7 mouse cellular contexts compared by ENCODE assay signal in the genomic region with DNA sequence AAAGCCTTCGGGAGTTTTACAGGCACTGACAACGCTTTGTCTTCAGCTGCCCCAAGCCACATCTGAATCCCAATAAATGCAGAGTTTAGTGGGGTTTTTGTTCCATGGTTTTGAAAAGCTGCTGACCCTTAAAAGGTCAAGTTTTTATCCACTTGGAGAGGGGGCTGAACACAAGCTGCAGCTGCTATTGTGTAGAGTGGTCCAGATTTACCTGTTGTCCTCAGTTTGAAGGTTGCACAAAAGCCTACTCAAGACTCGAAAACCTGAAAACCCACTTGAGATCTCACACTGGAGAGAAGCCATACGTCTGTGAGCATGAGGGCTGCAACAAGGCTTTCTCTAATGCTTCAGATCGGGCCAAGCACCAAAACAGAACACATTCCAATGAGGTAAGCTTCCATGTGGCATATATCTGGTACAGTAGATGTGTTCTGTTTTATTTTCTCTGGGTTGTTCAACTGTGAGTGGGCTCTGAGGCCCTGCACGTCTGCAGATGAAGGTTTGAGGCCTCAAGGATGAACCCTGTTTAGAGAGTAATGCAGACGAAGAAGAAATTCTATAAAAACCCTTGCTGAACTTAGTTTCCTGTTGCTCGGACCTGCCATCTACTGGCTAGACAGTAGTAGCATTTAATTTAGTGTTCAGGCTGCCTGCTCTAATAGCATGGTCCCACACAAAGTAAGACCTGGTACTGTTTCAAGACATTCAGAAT.
DNase-seq lines count a peak whose midpoint lies in the region; ATAC-seq and TF ChIP-seq lines count a peak whose summit lies in the region.

No protein-coding gene starts in this region.

- no peak overlapping the region for H3K27ac ChIP-seq in CH12.LX (ENCODE audit: insufficient read depth, low read depth)
- H3K27ac ChIP-seq in hindbrain, embryonic 12.5 days = no peak overlapping the region

- dilution Hi-C loops in CH12.LX (cut with MboI; ENCODE audit: extremely low pct_ligation_motif_present, extremely low pct_unique_long_range_greater_than_20kb, low sequenced_read_pairs) = no loop called here

- peak; percentile 15 to 49; a peak in 2 of 4 replicates for TF ChIP-seq CTCF in CH12.LX (conservative IDR thresholded peaks at IDR 0.05 in 1 of 2, IDR thresholded peaks at IDR 0.05 in 1 of 2; ENCODE audit: low read depth in 2 of 2, low read length in 2 of 2)

- no peaks in the 10 kb centered on the region for H3K9me3 ChIP-seq in CH12.LX (replicated peaks; ENCODE audit: low read length)
- H3K9me3 ChIP-seq in hindbrain, embryonic 12.5 days (replicated peaks) = no peaks in the 10 kb centered on the region

- H3K79me2 ChIP-seq in CH12.LX (replicated peaks; ENCODE audit: control insufficient read depth, extremely low read depth, insufficient read depth, poor library complexity, severe bottlenecking) = no peaks in the 10 kb centered on the region

- no peak for TF ChIP-seq POLR2A in CH12.LX (IDR thresholded peaks at IDR 0.05; ENCODE audit: low read depth, low read length)

- no peaks in the 10 kb centered on the region for H3K27me3 ChIP-seq in CH12.LX (replicated peaks)
- H3K27me3 ChIP-seq in hindbrain, embryonic 12.5 days = no peaks in the 10 kb centered on the region

- 21% methylated on average over 8 of the region's 8 CpGs for WGBS in hindbrain, embryonic 12.5 days

- H3K4me3 ChIP-seq in CH12.LX (replicated peaks in 1 of 3; ENCODE audit: low read depth in 2 of 3, low read length in 2 of 3, poor library complexity in 1 of 3) = no peak overlapping the region
- H3K4me3 ChIP-seq in hindbrain, embryonic 12.5 days = no peak overlapping the region

- peak; percentile 55 for TF ChIP-seq RAD21 in CH12.LX (IDR thresholded peaks at IDR 0.05; ENCODE audit: low read depth, low read length)

- H3K9ac ChIP-seq in CH12.LX (ENCODE audit: insufficient read depth, low read depth) = no peak overlapping the region
- no peak overlapping the region for H3K9ac ChIP-seq in hindbrain, embryonic 12.5 days

- no peak overlapping the region for H3K4me2 ChIP-seq in CH12.LX (ENCODE audit: insufficient read depth, low read depth, poor library complexity, severe bottlenecking)
- no peak overlapping the region for H3K4me2 ChIP-seq in hindbrain, embryonic 12.5 days (replicated peaks)

- in situ Hi-C loops in CH12.LX (cut with MboI; ENCODE audit: low pct_ligation_motif_present, low pct_unique_long_range_greater_than_20kb, low sequenced_read_pairs) = no loop called here

- DNase-seq in 3T3-L1 (ENCODE audit: low read depth, low spot score) (peak; percentile 78), CH12.LX (ENCODE audit: extremely low read depth) (peak; percentile 61)
- DNase-seq in embryo, embryonic 9.5 days (ENCODE audit: extremely low spot score) = peak; percentile 51
- DNase-seq in layer of hippocampus, postnatal 10 days (ENCODE audit: low spot score in 2 of 2) = peak; percentile 58 to 67
- DNase-seq in skeletal muscle tissue, adult 2 months (ENCODE audit: low read depth, low spot score) = peak; percentile 14

- TF ChIP-seq EP300 in CH12.LX (IDR thresholded peaks at IDR 0.05; ENCODE audit: low read length) = no peak

- peak; percentile 73 for ATAC-seq in hindbrain, embryonic 12.5 days (ENCODE audit: low FRiP score)
- ATAC-seq in megakaryocyte progenitor cell, adult 5-6 weeks (replicated peaks; ENCODE audit: poor library complexity) = peak; percentile 85

- no peaks in the 10 kb centered on the region for H3K36me3 ChIP-seq in CH12.LX (replicated peaks in 1 of 2; ENCODE audit: control insufficient read depth in 1 of 2, insufficient read depth in 1 of 2, low read length in 1 of 2)
- H3K36me3 ChIP-seq in hindbrain, embryonic 12.5 days = no peaks in the 10 kb centered on the region

- H3K4me1 ChIP-seq in CH12.LX (ENCODE audit: control insufficient read depth in 1 of 2, insufficient read depth in 2 of 2) = peaks cover 0 to 4% of the 10 kb centered on the region in 2 experiments; a peak in 1 of 4 replicates
- H3K4me1 ChIP-seq in hindbrain, embryonic 12.5 days = peaks cover 14% of the 10 kb centered on the region

TF ChIP-seq in CH12.LX, 34 proteins besides CTCF, POLR2A, EP300 and RAD21:
- TF ChIP-seq SMC3 (IDR thresholded peaks at IDR 0.05; ENCODE audit: low read depth, low read length) = peak; percentile 49
- TF ChIP-seq CHD1 (IDR thresholded peaks at IDR 0.05; ENCODE audit: low read depth, low read length) = no peak

Comparison
In these comparisons a context has a peak if more than half of its experiments do, and no peak if none do; other contexts are left out.
1. DNase-seq: peak in every context shown above with its lines; median percentile 78 in 3T3-L1; 62 in layer of hippocampus, postnatal 10 days; 61 in CH12.LX; 51 in embryo, embryonic 9.5 days; 14 in skeletal muscle tissue, adult 2 months.